Mouse (Mus musculus) c-Kit-positive CD71-positive TER-119-positive erythroid progenitor cells, embryonic 14.5 days (primary cell): Measurements from ENCODE around the gene Ikzf2.

Source experiments
- DNase-seq: peaks from one replicate; pipeline ENCODE4 v3.0.0-alpha.2; 2013; ENCODE audit warnings: low spot score

Gene Ikzf2

DNA sequence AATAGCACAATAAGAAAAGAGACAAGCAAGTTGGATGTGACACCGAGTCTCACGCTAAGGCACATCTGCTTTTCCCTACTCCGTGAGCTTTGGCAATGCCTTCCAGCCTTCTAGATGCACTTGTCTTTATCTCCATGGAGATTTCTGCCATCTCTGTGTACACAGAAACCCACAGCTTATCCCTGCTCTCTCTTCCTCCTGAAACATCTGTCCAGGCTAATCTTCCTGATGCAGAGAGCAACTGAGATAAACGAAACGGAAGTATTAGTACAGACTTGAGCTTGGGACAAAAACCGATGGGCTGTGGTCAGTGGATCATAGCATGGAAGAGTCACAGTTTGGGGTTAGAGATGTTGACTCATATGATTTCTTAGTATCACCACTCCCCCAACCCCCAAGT, 179.5 kb downstream of the Ikzf2 start:
- DNase-seq, result no peak

DNA sequence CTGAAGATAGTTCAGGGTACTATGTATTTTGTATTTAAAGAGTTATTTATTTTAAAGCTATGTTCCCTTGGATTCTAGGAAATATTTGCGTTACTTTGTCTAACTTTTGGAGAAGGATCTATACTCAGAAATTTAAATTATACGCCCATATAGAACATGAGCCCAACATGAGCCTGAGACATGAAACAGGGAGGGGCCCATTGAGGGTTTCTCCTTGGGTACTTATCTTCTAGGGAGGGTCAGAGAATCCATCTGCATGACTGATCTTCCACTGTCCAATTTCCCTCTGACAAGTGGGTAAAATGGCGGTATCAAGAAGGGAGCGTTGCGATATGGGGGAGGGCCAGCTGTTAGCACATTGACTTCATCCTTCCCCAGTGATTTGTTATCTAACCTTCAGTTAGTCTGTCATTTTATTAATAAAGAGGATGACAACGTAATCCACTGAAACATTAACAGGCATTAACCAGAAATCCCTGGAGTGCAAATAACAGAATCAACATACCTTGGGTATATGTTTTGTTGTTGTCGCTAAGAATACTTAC, 180.4 kb downstream of the Ikzf2 start:
- no peak for DNase-seq

DNA sequence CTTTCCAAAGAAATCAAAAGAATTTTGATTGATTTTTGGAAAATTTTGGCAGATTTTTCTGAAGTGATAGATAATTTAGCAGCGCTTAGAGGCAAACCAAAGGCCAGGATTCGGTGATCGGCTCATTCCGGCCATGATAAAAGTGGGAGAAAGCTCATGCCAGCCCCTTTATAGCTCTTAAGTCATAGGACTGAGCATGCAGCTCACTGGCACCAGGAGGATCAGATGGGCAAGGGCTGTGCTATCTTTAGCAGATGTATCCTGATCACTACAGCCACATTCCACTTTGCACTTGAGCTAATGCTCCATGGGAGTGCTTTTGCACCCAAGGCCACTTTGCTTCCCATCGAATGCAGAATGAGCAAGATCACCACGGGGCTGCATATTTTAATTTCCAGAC, 181.0 kb downstream of the Ikzf2 start:
- no peak for DNase-seq

DNA sequence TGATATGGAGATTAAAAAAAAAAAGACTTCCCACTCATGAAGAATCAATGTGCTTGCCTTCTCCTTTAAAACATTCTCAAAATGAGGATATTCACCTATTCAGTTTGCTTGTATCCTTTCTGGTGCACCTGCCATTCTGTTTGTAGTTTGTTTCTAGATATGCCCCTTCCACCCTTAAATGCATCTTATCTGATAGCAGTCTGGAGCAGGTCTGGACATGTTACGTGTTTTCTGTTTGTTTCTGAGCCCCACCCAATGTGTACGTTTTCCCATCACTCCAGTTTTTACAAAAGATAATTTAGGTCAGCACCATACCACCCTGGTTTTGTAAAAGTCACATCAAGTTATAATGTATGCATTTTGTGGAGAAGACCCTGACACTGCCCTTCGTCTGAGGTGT, 186.7 kb downstream of the Ikzf2 start:
- DNase-seq, result no peak

DNA sequence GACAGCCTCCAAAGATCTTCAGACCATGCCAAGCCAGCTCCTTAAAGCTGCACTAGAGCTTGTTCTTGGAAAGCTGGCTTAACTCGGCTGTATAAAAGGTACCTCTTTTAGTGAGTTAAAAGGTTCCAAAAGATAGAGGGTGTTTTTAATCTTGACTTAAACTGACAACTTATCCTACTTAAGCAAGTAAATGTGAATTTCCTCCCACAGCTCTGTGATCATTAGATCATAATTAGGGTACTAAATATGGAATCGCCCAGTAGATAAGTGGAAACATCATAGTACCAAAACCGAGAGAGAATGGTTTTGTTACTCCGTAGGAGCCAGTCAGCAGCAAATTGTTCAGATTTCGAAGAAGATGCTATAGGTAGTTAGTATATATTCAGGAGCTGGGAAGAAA, 187.4 kb downstream of the Ikzf2 start:
- DNase-seq, result no peak

DNA sequence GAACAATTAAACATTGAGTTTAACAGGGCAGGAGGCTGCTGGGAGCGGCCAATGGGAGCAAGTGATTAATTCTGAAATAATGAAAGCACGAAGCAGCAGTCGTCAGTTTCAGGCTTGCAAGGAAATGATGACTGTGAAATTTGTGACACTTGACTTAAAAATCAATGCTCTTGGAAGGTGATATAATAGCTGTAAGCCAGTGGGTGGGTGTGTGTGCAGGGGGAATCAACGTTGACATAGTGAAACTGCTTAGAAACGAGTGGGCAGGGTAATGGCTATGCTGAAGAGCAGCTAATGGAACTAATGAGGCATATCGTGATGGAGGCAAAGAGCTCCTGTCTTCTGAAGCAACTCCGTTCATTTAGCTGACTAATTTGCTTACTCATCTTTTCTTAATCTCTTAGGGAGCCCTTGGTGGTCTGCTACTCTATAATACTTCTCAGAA, 188.2 kb downstream of the Ikzf2 start:
- no peak for DNase-seq

DNA sequence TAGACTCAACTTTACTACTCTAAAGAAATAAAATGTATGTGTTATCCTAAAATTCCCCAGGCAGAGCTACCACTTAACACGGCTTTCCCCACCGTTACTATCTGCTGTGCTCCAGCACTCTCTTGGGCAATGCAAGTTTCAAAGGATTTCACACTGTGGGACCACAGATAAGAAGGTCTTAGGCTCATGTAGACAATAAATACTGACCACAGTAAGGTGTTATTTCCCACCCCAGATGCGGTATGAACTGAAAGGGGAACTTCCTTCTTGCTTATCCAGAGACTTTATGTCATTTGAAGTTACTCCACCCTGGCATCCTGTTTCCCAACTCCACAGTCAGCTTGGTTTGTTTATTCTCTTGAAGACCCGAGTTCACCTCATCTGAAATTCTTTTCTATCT, 191.0 kb downstream of the Ikzf2 start:
- no peak for DNase-seq

DNA sequence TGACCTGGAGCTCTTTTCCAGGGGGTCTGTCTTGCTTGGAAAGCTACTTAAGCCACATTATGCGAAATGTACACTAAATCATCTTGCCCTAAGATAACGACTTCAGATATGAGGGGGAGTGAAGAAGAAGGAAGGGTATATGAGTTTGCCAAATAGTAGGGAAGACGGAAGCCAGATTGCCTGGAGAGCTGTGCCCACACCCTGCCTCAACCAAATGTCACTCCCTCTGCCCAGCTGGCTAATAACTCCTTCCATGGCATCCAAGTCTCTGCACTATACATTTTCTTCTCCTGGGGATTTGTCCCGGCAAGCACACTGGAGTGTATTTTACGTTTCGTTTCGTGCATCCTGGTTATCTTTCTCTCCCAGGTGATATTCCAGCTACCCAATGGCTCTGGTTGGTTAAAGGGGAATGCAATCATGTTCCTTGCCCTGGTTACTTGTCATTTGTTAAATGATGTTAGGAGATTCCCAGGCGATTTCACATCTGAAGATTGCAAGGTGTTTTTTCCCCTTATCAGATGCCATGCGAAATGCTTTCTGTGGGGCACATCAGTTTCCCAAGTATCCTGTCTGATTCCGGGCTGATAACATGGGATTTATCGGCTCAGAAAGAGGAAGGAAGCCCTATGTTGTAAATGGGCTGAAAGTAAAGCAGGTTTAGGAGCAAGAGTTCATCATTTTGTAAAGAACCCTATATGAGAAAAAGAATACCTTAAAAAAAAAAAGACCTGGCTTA, 193.6 kb downstream of the Ikzf2 start:
- DNase-seq, result no peak

DNA sequence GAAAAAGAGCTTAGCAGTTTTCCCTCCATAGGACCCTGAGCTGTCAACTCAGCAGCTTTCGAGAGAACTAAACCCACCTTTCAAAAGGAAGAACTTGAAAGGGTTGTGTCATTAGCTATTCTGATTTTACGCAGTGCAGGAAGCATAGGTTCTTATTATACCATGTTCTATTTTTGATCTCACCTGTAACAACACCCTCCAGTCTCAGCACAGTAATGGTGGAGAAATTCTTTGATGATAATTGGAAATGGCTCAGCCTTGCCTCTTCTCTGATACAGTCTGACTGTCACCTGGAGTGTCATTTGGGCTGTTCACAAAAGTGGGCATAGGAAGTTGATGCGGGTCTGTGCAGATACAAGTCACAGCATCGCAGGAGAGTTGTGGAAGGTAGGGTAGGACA, 195.0 kb downstream of the Ikzf2 start:
- no peak for DNase-seq

DNA sequence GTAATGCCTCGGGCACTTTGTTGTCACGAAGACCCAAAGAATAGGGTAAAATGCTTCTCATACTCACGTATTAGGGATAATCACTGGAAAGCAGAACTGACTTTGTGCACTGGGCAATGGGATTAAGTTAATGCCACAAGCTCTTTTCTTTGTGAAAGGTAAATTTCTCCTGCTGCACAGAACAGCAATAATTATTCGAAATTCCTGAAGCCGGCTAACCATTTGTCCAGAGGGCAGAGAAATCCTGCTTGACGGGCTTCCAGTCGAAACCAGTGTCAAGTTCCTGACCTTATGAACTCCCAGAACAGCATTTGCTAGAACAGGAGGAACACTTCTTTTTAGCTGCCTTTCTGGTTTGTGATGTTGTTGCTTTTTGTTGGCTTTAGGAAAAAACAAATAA, 198.0 kb downstream of the Ikzf2 start:
- DNase-seq, result no peak

DNA sequence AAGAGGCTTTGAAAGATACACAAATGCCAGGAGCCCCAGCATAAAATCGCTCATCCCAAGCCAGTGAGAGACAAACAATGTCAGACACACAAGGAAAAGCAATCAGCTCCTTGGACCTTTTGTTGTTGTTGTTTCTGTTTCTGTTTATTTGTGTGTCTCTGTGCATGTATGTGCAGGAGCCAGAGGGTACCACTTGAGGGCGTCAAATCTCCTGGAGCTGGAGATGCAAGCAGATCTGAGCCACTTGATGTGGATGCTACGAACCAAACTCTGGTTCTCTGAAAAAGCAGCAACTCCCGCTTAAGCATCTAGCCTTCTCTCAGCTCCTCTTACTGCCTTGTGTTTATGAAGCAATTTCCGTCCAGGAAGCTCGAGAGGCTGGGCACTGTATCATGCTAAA, 198.4 kb downstream of the Ikzf2 start:
- no peak for DNase-seq
